8 mouse cellular contexts compared by ENCODE assay signal in the genomic region with DNA sequence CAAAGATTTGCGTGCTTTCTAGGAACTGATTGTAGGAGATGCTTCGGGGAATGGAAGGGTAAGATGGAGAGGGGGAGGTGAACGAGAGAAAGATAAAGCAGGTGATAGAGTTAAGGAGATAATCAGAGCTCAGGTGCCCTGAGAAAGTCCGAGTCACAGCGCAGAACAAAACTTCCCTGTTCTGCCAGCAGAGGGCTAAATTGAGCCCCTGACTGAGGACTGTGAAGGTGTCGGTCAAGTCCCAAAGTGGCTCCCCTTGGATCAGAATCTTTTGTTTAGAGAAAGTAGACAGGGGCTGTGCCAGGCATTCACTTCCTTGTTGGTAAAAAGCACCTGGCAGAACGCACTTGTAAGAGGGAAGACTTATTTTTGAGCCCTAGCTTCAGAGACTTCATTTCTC. TPM values are rescaled to one million over a fixed set of nuclear protein-coding genes. Genes with fewer than 3 reads are reported as not detected.
DNase-seq lines count a peak whose midpoint lies in the region; ATAC-seq and TF ChIP-seq lines count a peak whose summit lies in the region.

No protein-coding gene starts in this region.

- TF ChIP-seq CTCF in layer of hippocampus, adult 2 months (conservative IDR thresholded peaks at IDR 0.05), result peak; percentile 78

- no peak overlapping the region for H3K4me3 ChIP-seq in layer of hippocampus, adult 2 months

- peak; percentile 17 to 32 for DNase-seq in cerebellum, adult 18-20 months
- DNase-seq in layer of hippocampus, adult 2 months (ENCODE audit: low spot score in 2 of 2), result peak in 1 of 2 experiments; percentile 43
- no peak for DNase-seq in layer of hippocampus, postnatal 36 days
- peak; percentile 67 for DNase-seq in ZHBTc4 (ENCODE audit: low read depth, low spot score)
- DNase-seq in lung, postnatal 10 days, result peak; percentile 12
- no peak for DNase-seq in urinary bladder, postnatal 25 days (ENCODE audit: low spot score)
- DNase-seq in urinary bladder, postnatal 10 days (ENCODE audit: low spot score), result no peak

- H3K27ac ChIP-seq in layer of hippocampus, adult 2 months, result no peak overlapping the region

- ATAC-seq in cerebellum, adult (ENCODE audit: insufficient number of reproducible peaks, low FRiP score, low TSS enrichment), result no peak

RNA-seq across cellular contexts. Expression of a gene that starts 4.3 kb away (rescaled TPM):
- total RNA-seq in layer of hippocampus, adult 2 months (2021), result 1 to 10 TPM; 1.9 to 2.9 TPM
- total RNA-seq in layer of hippocampus, postnatal 36 days (2021), result 1 to 10 TPM; 2.2 to 2.4 TPM

Comparison
In these comparisons a context has a peak if more than half of its experiments do, and no peak if none do; other contexts are left out.
1. DNase-seq: peak in cerebellum, adult 18-20 months (2 of 2), ZHBTc4 (single experiment) and lung, postnatal 10 days (single experiment); none in layer of hippocampus, postnatal 36 days (0 of 2), urinary bladder, postnatal 25 days (single experiment) and urinary bladder, postnatal 10 days (single experiment).